Mouse (Mus musculus): Measurements from ENCODE around the gene Adgrg1. TPM values are rescaled to one million over a fixed set of nuclear protein-coding genes. Genes with fewer than 3 reads are reported as not detected.

The Adgrg1 gene
- polyA plus RNA-seq, 1 experiment from 2014 or later = 122 TPM

DNA sequence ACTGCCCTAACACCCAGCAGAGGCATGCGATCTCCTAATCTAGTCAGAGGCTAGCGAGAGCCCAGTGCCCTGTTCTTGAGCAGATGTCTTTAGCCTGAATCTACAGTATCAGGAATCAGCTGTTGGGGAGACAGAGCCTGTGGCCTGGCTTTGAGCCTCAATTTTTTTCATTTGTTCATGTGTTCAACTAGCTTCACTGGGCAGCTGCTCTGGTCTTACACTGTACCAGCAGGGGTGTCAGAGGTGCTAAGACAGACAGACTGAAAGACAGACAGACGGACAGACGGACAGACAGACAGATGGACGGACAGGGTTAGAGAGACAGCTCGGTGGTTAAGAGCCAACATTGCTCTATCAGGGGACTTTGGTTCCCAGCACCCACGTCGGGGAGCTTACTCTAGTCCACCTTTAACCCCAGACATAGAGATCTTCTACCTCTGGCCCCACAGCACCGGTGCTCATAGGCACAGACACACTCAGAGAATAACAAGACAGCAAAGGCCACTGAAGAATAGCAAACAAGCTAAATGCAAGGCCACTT is 17.0 kb downstream of the Adgrg1 start:
- no peaks in the 10 kb centered on the region for H3K27me3 ChIP-seq
- H3K9ac ChIP-seq = no peak overlapping the region
- WGBS = 73% methylated on average over 9 of the region's 9 CpGs
- no peaks in the 10 kb centered on the region for H3K36me3 ChIP-seq
- no peak overlapping the region for H3K4me2 ChIP-seq
- H3K27ac ChIP-seq (replicated peaks) = peak overlapping the region; percentile 93
- no peaks in the 10 kb centered on the region for H3K9me3 ChIP-seq
- no peak for ATAC-seq (ENCODE audit: low FRiP score, low read depth)
- H3K4me1 ChIP-seq (replicated peaks) = peaks cover 81% of the 10 kb centered on the region
- no peak overlapping the region for H3K4me3 ChIP-seq

DNA sequence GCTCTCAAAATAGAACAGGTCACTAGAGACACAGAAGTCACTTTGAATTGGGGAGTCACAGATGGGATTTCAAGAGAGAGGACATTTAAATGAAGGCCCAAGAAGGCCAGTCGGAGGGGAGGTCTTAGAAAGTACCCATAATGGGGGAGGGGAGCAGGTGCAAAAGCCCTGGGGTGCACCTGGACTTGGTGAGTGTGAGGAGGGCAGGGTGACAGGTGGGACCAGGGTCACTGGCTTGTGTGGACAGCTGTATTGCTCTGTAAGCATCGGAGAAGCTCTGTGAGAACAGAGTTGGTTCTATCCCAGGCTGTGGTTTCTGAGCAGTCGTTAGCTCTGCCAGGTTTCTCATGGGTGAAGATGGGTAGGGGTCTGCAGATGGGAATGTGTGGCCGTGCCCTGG is 17.5 kb downstream of the Adgrg1 start:
- Histone ChIP-seq H3K4me3 (no peak overlapping the region), H3K9me3 (no peaks in the 10 kb centered on the region), H3K27ac (replicated peaks) (peak overlapping the region; percentile 93), H3K9ac (no peak overlapping the region), H3K36me3 (no peaks in the 10 kb centered on the region), H3K4me1 (replicated peaks) (peaks cover 81% of the 10 kb centered on the region), H3K27me3 (no peaks in the 10 kb centered on the region), H3K4me2 (no peak overlapping the region)
- ATAC-seq (ENCODE audit: low FRiP score, low read depth) = no peak
- 61% methylated on average over 4 of the region's 4 CpGs for WGBS

DNA sequence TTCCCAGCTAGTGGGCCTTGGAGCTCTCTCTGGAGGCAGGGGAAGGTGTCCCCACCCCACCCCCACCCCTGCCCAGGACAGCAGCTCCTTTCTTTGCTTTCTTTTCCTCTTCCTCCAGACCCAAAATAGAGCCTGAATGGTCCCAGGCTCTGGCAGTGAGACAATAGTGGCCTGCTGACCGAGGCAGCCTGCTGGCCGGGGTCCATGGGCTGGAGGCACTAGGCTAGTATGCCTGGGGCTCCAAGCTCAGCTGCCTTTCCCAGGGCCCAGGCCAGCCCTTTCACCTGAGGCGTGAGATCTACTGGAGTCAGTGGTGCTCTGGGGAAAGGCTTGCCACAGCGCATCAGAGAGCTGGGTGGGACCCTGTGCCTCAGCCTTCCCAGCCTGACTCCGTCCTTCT is 18.0 kb downstream of the Adgrg1 start:
- WGBS = 24% methylated on average over 5 of the region's 5 CpGs
- H3K4me2 ChIP-seq = 0 out of 2 replicates have a peak overlapping the region, but pooled peaks have one; percentile 66
- H3K9ac ChIP-seq = no peak overlapping the region
- no peaks in the 10 kb centered on the region for H3K9me3 ChIP-seq
- H3K27ac ChIP-seq (replicated peaks) = peak overlapping the region; percentile 93
- H3K36me3 ChIP-seq = no peaks in the 10 kb centered on the region
- no peak overlapping the region for H3K4me3 ChIP-seq
- peak; percentile 35 for ATAC-seq (ENCODE audit: low FRiP score, low read depth)
- H3K27me3 ChIP-seq = no peaks in the 10 kb centered on the region
- H3K4me1 ChIP-seq (replicated peaks) = peaks cover 81% of the 10 kb centered on the region

DNA sequence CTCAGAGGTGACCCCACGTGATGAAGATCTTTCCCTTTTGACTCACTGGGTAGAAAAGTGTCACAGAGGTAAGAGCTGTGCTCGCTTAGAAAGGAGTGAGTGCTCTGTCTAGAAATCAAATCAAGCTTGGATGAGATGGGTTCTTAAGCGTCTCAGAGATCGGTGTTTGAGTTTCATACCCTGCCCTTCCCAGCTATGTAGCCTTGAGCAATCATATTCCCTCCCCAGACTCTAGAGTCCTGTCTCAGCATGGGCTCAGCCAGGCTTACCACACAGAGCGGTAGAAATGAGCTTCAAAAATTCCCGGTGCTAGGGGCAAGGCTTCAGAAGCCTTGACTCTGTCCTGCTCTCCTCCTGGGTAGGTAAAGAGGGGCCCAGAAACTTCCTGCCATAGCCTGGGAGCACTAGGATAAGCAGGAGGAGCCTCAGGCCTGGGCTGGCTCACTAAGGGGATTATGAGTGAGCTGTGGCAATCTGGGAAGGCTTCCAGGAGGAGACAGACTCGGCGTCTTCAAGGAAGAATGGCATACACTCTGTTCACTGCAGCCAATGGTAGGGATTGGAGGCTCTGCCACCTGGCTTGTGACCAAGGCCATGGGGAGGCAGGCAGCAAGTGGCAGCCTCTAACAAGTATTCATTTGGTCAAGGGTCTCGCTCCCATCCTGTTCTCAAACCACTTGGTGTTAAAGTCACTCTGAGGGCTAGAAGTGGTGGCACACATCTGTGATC is 18.6 kb downstream of the Adgrg1 start:
- Histone ChIP-seq H3K4me1 (replicated peaks) (peaks cover 82% of the 10 kb centered on the region), H3K36me3 (no peaks in the 10 kb centered on the region), H3K27ac (replicated peaks) (peak overlapping the region; percentile 93), H3K9me3 (no peaks in the 10 kb centered on the region), H3K4me3 (no peak overlapping the region), H3K27me3 (no peaks in the 10 kb centered on the region), H3K9ac (no peak overlapping the region), H3K4me2 (peak overlapping the region; percentile 66)
- no peak for ATAC-seq (ENCODE audit: low FRiP score, low read depth)
- 45% methylated on average over 9 of the region's 9 CpGs for WGBS

DNA sequence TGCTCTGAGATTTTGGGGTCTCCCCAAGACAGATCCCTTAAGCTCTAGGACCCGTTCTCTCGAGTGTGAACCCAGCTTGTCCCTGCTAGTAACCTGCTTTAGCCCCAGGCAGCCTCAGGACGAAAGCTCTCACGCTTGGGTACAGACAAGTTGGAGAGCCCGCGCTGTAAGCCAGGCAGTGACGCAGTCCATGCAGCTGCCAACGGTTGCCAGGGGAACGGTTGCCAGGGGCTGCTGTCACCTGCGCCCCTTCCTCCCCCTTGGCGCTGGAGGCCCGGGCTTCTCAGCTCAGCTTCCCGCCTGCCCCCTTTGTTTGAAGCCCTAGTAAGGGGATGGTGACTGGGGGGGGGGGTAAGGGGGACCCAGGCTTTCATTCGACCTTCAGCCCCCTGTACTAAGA is 19.5 kb downstream of the Adgrg1 start:
- Histone ChIP-seq H3K27ac (replicated peaks) (peak overlapping the region; percentile 93), H3K36me3 (no peaks in the 10 kb centered on the region), H3K4me3 (peak overlapping the region; percentile 44), H3K4me1 (replicated peaks) (peaks cover 91% of the 10 kb centered on the region), H3K4me2 (peak overlapping the region; percentile 66), H3K27me3 (no peaks in the 10 kb centered on the region), H3K9me3 (no peaks in the 10 kb centered on the region), H3K9ac (peak overlapping the region; percentile 70)
- peak; percentile 86 for ATAC-seq (ENCODE audit: low FRiP score, low read depth)
- WGBS = 3% methylated on average over 14 of the region's 14 CpGs

DNA sequence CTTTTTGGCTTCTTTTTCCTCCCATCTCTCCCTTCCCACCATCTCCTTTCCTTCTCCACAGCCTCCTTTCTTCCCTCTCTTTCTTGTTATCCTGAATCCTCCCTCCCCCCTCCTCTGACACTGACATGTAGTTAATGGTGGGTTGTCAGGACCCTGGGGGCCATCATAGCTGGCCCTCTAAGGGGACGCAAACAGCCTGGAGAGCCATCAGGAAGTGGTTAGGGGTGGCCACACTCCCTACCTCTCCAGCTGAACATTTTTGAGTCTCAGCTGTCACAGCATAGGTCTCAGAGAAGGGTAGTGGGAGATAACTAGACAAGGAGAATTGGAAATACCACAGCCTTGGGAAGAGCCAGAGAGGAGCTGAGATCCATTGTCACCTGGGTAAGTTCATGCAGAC is 20.0 kb downstream of the Adgrg1 start:
- Histone ChIP-seq H3K4me3 (peak overlapping the region; percentile 44), H3K9ac (peak overlapping the region; percentile 70), H3K27me3 (no peaks in the 10 kb centered on the region), H3K4me1 (replicated peaks) (peaks cover 96% of the 10 kb centered on the region), H3K36me3 (no peaks in the 10 kb centered on the region), H3K27ac (replicated peaks) (peak overlapping the region; percentile 93), H3K4me2 (peak overlapping the region; percentile 66), H3K9me3 (no peaks in the 10 kb centered on the region)
- WGBS = 3% methylated on average over 1 of the region's 1 CpGs
- no peak for ATAC-seq (ENCODE audit: low FRiP score, low read depth)

DNA sequence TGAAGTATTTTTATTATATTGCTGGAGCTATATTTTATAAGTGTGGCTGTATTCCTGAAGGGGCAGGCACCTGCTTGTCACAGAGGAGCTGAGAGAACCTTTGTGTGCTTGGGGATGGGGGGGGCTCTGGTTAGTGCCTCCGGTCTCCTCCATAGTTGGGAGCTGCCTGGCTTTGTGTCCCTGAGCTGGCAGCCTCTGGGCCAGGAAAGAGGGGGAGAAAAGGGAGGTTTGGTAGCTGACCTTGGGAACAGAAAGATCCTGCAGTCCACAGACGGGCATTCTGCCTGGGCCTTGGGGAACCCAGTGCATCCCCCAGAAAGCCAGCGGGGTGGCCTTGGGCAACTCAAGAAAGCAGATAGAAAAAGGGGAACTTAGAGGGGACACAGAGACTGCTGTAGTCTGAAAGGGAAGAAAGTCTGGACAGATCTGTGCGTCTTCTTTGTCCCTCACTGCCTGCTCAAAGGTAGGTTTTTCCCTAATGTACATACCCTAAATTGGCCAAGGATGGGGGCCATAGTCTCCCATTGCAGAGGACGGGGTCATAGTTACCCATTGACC is 20.9 kb downstream of the Adgrg1 start:
- ATAC-seq (ENCODE audit: low FRiP score, low read depth) = no peak

DNA sequence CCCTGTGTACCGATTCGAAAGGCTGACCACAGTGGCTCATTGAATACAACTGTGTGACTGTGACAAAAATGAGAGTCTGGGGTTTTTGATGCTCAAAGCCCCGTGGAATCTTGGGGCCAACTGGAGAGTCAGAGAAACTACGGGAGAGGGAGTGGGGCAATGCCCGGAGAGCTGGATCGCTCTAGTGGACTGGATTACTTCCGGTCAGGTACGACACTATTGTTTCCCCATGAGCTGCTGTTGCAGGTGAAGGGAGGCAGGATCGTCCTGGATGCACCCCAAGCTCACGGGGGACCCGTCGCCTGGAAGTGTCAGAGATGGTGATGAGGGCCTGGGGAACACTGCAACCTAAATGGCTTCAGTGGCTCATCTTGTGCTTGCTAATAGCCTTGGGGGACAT is 21.5 kb downstream of the Adgrg1 start:
- H3K4me2 ChIP-seq = peak overlapping the region; percentile 66
- no peaks in the 10 kb centered on the region for H3K36me3 ChIP-seq
- H3K9me3 ChIP-seq = no peaks in the 10 kb centered on the region
- peak overlapping the region; percentile 70 for H3K9ac ChIP-seq
- no peak for ATAC-seq (ENCODE audit: low FRiP score, low read depth)
- peak overlapping the region; percentile 44 for H3K4me3 ChIP-seq
- peaks cover 99% of the 10 kb centered on the region for H3K4me1 ChIP-seq (replicated peaks)
- peak overlapping the region; percentile 93 for H3K27ac ChIP-seq (replicated peaks)
- no peaks in the 10 kb centered on the region for H3K27me3 ChIP-seq
- 13% methylated on average over 12 of the region's 12 CpGs for WGBS

More for the DNA sequence above, 20.9 kb downstream of the Adgrg1 start:
- Histone ChIP-seq H3K9me3 (no peaks in the 10 kb centered on the region), H3K4me1 (replicated peaks) (peaks cover 99% of the 10 kb centered on the region), H3K27ac (replicated peaks) (peak overlapping the region; percentile 93), H3K36me3 (no peaks in the 10 kb centered on the region), H3K4me2 (peak overlapping the region; percentile 66), H3K4me3 (peak overlapping the region; percentile 44), H3K9ac (peak overlapping the region; percentile 70), H3K27me3 (no peaks in the 10 kb centered on the region)
- 30% methylated on average over 5 of the region's 5 CpGs for WGBS

DNA sequence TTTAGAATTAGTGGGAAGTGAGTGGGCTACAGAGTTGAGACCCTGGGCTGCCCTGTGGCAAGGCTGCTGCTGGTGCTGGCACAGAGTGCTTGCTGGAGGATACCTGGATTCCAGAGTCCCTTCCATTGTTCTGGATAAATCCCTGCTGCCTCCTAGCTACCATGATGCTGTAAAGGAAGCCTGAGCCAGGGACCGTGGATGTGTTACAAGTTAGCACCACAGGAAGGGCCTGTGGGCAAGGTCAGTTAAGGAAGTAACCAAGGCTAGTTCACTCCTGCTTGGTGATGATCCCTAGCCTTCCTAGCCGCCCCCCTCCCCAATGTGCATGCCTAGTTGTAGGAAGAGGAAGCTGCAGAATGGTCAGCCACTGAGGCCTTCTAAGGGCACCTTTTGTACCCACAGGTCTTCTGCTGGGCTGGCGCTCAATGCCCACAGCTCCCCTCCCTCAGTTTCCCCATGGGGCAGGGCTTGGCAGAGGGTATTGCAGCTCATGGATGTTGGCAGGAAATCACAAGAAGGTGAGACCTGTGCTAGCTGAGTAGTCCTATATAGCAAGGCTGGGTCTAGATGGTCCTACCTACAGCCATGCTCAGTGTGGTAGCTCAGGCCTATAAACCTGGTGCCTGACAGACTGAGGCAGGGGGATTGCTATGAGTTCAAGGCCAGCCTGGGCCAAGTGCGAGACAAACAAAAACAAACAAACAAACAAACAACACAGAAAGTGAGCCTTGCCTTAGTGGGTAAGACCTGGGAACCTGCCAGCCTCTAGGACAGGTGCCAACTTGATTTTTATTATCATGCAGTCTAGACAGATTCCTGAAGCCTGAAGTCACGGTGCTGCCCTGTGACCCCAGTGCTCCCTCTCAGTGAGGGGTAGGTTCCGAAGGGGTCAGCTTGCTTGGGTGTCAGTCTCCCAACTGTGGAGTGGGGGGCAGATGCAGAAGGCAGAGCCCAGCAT is 22.6 kb downstream of the Adgrg1 start:
- Histone ChIP-seq H3K9me3 (no peaks in the 10 kb centered on the region), H3K4me1 (replicated peaks) (peaks cover 99% of the 10 kb centered on the region), H3K9ac (peak overlapping the region; percentile 70), H3K36me3 (no peaks in the 10 kb centered on the region), H3K4me3 (peak overlapping the region; percentile 44), H3K27me3 (no peaks in the 10 kb centered on the region), H3K4me2 (peak overlapping the region; percentile 66), H3K27ac (replicated peaks) (peak overlapping the region; percentile 93)
- ATAC-seq (ENCODE audit: low FRiP score, low read depth) = no peak
- 28% methylated on average over 6 of the region's 6 CpGs for WGBS

DNA sequence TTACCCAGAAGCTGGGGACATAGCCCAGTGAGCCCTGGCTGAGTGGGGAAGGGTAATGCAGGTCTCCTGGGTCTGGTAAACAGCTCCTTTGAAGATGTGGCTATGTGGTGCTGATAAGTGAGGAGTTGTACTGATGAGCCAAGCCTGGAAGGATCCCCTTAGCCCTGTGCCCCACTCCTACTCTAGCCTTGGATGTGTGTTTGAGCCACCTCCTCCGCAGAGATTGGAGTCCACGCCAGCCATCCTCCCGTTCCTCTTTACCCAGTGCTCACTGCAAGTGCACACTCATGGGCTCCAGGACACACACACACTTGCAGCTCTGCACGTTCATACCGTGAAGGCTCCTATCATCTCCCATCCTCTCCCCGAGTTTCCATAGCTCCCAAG is 23.3 kb downstream of the Adgrg1 start:
- no peaks in the 10 kb centered on the region for H3K36me3 ChIP-seq
- H3K4me1 ChIP-seq (replicated peaks) = peaks cover 95% of the 10 kb centered on the region
- peak overlapping the region; percentile 44 for H3K4me3 ChIP-seq
- H3K27me3 ChIP-seq = no peaks in the 10 kb centered on the region
- no peaks in the 10 kb centered on the region for H3K9me3 ChIP-seq
- H3K27ac ChIP-seq (replicated peaks) = peak overlapping the region; percentile 93
- ATAC-seq (ENCODE audit: low FRiP score, low read depth) = no peak
- peak overlapping the region; percentile 70 for H3K9ac ChIP-seq
- WGBS = 22% methylated on average over 6 of the region's 6 CpGs
- H3K4me2 ChIP-seq = peak overlapping the region; percentile 66

DNA sequence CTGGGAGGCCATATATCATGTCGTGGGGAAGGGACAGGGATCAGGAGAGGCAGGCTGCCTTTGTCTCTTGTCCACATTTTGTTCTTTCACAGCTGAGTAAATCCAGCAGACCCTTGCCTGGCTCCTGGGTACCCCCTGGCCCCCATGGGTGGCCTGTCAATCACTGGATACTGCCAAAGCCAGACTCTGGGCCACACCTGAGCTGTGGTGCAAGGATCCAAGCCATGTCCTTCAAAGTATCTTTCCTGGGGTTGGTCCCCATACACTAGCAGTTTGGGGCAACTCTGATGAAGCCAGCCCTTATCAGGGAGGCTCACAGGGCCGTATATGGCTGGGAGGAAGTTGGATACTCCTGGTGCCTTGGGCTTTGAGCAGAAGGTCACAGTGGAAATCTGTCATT is 23.9 kb downstream of the Adgrg1 start:
- Histone ChIP-seq H3K36me3 (peaks cover 3% of the 10 kb centered on the region), H3K4me3 (peak overlapping the region; percentile 44), H3K4me2 (peak overlapping the region; percentile 66), H3K4me1 (replicated peaks) (peaks cover 90% of the 10 kb centered on the region), H3K27me3 (no peaks in the 10 kb centered on the region), H3K27ac (replicated peaks) (peak overlapping the region; percentile 93), H3K9ac (peak overlapping the region; percentile 70), H3K9me3 (no peaks in the 10 kb centered on the region)
- no peak for ATAC-seq (ENCODE audit: low FRiP score, low read depth)
- WGBS = 17% methylated on average over 2 of the region's 2 CpGs

Measured in hindbrain, embryonic 15.5 days (tissue).